Mouse (Mus musculus) G1E (cell line): ENCODE results near the gene Ttpal.

Experiments
- CTCF ChIP-seq: IDR thresholded peaks from 2 replicates; pipeline ENCODE4 v1.5.1; 2012; ENCODE audit warnings: low read depth, low read length, inconsistent platforms, mixed read lengths
- GATA1 ChIP-seq: IDR thresholded peaks from 2 replicates; pipeline ENCODE4 v1.6.1; 2012; ENCODE audit warnings: borderline replicate concordance, low read length, inconsistent platforms, mixed read lengths
- POLR2AphosphoS5 ChIP-seq: IDR thresholded peaks from 2 replicates; pipeline ENCODE4 v1.6.1; 2012; ENCODE audit warnings: low read depth, low read length, inconsistent platforms; ENCODE audit not compliant: insufficient replicate concordance
- TAL1 ChIP-seq: conservative IDR thresholded peaks from 2 replicates; pipeline ENCODE4 v1.6.1; 2012; ENCODE audit warnings: low read depth, low read length, inconsistent platforms, mixed read lengths

DNA sequence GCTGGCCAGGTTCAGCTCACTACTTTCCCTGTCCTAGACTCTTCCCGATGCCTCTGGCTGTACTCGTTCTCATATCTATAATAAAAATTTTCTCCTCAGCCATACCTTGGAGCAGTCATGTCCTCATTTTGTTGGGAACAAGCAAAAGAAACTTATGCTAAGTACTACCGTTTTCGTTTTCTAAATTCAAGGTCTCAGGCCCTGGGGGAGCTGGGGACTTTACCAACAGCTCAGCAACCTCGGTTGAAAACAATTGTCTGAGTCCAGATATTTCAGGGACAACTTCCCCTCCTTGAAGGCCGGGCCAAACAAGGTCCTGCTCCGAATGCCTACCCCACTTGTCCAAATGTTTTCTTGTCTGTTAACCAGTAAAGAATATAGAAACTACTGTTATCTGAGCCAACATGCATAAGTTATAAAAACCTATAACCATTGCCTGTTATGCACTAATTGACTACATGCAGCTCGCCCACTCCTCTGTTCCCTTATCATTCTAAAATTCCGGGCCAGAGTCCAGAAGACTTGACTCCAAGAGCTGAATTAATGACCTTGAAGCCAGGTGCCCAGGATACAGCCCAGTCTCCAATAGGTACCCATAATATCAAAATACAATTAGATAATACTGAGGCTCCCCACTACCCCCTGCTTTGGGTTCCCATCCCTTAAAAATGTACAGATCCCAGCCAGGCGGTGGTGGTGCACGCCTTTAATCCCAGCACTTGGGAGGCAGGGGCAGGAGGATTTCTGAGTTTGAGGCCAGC, 43.8 kb downstream of the Ttpal start:
- TF ChIP-seq GATA1 (no peak), CTCF (no peak), TAL1 (no peak), POLR2AphosphoS5 (no peak)
